Mouse (Mus musculus) T-helper 17 cell (primary cell): ENCODE results near the gene Ddias.

Experiments used
- in situ Hi-C, 2 experiments: fragments of 300-600 bp; cut with MboI, MseI; formaldehyde crosslinking; loops; 1 replicate in 1 of 2; 2 replicates in 1 of 2; pipeline ENCODE4 v1.15.1; 2025; ENCODE audit warnings: high pct_unique_total_duplicates in 2 of 2

Gene Ddias

GRCm38 (mm10) chr7:92870161-92870560, 3.9 kb downstream of the Ddias start:
- in situ Hi-C loops, result loop anchor here (5.0 to 10.0 kb wide), 6 partner anchors 123 to 765 kb away; partner anchors contain the start of genes Ankrd42 (in 2 of the 2) and Ccdc90b (in 1 of the 2)

GRCm38 (mm10) chr7:92866526-92866925, 7.5 kb downstream of the Ddias start:
- in situ Hi-C loops, result no loop called here

DNA sequence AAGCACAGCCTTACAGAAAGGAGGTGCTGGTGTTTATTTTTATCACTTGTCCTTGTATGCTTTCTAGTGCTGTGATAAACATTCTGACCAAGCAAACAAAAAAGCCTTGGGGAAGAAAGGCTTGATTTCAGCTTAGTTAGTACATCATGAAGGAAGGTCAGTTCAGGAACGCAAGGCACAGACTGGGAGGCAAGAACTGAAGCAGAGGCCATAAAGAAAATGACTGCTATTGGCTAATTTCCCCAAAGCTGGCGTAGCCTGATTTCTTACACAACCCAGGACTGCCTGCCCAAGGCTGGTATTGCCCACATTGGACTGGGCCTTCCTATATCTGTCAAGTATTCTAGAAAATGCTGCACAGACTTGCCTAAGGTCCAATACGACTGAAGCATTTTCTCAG, 25.8 kb downstream of the Ddias start:
- in situ Hi-C loops, result no loop called here

- in situ Hi-C loops, result no loop called here
These were observed 31.8 kb downstream of the Ddias start for GRCm38 (mm10) chr7:92842254-92842653.

GRCm38 (mm10) chr7:92837907-92838306, 36.1 kb downstream of the Ddias start:
- in situ Hi-C loops, result no loop called here

GRCm38 (mm10) chr7:92837226-92837625, 36.8 kb downstream of the Ddias start:
- in situ Hi-C loops, result no loop called here

GRCm38 (mm10) chr7:92836447-92836846, 37.6 kb downstream of the Ddias start:
- in situ Hi-C loops, result no loop called here

DNA sequence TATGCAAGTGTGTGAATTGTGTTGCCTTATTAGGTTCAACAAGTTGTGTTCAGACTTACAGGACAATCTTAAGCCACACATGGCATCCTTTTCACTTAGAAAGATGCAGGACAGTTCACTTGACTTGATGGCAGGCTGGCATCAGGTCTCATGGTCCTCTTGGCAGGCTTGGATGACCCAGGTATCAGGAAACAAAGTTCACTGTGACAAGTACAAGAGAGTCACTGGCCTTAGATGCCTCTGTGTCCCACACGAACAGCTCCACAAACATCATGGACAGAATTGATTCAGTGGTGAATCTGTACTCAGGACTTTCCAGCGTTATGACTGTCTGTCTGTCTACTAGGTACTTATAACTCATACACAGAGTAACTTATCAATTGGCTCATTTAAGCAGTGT, 39.7 kb downstream of the Ddias start:
- in situ Hi-C loops, result no loop called here

DNA sequence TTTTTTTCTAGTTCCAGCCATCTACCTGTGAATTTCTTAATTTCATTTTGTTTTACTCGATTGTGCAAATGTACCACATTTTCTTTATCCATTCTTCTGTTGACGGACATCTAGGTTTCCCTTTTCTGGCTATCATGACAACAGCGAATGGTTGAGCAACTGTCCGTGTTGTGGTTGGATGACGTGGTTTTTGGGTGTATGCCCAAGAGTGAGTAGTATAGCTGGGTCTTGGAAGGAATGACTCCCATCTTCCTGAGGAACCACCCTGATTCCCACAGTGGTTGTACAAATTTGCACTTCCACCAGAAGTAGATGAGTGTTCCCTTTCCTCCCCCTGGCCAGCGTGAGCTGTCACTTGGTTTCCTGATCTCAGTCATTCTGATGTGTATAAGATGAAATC, 41.7 kb downstream of the Ddias start:
- in situ Hi-C loops, result no loop called here

DNA sequence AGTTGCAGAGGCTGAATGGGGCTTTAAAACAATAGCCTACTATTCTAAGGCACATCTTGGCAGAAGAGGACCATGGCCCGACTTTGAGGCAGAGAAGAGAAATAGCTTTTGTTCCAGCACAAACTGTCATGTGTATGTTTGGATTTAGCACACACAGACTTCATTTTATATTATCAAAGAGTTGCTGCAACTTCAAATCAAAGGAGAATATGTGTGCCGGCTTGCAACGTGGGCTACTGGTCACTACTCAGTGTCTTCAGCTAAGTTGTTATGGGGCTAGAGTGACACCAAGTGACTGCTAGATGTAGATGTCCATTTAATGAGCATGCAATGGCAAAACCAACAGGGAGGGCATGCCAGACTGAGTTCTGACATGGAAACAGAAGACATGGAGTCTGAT, 46.1 kb downstream of the Ddias start:
- in situ Hi-C loops, result loop anchor here in 1 of 2 experiments (5.0 kb wide), 1 partner anchor 66 kb away; no protein-coding TSS in a partner anchor

DNA sequence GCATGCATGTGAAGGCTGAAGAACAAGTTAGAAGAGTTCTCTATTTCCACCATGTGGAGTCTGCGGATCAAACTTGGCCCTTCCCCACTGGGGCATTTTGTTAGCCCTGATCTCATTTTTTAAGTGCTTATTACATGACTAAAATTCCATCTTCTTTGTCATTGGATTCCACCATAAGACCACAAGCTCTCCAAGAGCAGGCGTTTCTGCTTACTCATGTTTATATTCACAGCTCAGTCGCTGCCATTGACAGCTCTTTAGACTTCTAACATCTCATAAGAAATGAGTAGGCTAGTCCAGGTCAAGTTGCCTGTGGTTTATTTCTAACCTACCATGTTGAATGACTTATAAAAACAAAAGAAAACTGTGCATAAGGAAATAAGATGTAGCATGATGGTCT, 47.8 kb downstream of the Ddias start:
- in situ Hi-C loops, result loop anchor here in 1 of 2 experiments (5.0 kb wide), 1 partner anchor 64 kb away; no protein-coding TSS in a partner anchor

DNA sequence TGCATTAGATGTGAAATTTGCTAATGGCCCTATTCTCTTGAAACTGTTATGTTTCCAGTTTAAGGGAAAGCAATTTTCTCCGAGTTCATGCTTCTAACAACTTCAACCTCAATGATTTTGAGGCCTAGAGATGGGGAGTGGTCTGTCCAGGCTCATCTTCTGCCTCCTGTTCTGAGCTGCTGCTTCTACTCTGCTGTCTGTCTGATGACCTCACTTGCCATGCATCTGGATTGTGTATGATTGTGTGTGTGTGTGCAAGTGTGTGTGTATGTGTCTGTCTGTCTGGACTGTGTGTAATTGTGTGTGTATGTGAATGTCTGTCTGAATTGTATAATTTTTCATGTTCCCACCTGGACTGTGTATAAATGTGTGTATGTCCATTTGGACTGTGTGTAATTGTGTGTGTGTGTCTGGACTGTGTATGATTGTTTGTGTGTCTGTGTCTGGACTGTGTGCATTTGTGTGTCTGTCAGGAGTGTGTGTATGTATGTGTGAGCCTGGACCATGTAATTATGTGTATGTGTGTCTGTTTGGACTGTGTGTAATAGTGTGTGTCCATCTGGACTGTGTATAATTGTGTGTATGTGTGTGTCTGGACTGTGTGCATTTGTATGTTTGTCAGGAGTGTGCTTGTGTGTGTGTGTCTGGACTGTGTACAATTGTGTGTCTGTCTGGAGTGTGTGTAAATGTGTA, 51.5 kb downstream of the Ddias start:
- in situ Hi-C loops, result no loop called here

GRCm38 (mm10) chr7:92821871-92822270, 52.2 kb downstream of the Ddias start:
- in situ Hi-C loops, result no loop called here

- in situ Hi-C loops, result no loop called here
These were observed 53.0 kb downstream of the Ddias start for GRCm38 (mm10) chr7:92820941-92821465.

- in situ Hi-C loops, result no loop called here
These were observed 53.6 kb downstream of the Ddias start for GRCm38 (mm10) chr7:92820410-92820809.

- in situ Hi-C loops, result no loop called here
These were observed 54.4 kb downstream of the Ddias start for GRCm38 (mm10) chr7:92819656-92820055.

DNA sequence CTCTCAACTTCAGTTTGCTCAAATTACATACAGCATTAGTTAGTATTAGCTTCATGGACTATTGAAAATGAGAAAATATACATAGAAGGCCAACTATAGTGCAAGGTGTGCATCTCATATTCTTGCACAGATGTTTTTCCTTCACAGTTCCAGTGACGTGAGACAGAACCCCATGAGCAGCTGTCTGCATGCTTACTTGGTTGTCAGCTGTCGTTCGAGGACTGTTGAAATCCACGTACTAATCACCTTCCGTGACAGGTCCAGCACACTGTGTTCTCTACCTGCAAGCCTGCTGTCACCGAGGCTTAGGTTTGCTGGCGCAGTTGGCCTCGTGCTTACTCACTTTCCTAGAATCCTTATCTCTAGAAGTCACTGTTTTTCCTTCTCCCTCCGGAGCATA, 56.2 kb downstream of the Ddias start:
- in situ Hi-C loops, result no loop called here

DNA sequence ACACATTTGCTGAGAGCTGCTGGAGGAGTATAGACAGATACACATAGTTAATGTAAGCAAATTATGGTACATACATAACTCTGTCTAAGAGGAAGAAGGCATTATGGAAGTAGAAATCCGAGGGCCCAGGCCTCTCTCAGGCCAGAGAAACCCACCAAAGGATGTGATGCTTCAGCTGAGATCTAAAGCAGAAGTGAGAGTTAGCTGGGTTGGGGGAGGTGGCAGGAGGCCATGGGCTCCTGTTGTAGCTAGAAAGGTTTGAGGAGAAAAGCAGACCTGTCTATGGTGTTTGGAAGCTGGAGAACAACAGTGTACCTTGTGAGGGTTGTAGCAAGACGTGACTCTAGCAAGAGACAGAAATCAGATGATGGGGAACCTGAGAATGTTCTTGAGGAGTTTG, 56.8 kb downstream of the Ddias start:
- in situ Hi-C loops, result no loop called here

DNA sequence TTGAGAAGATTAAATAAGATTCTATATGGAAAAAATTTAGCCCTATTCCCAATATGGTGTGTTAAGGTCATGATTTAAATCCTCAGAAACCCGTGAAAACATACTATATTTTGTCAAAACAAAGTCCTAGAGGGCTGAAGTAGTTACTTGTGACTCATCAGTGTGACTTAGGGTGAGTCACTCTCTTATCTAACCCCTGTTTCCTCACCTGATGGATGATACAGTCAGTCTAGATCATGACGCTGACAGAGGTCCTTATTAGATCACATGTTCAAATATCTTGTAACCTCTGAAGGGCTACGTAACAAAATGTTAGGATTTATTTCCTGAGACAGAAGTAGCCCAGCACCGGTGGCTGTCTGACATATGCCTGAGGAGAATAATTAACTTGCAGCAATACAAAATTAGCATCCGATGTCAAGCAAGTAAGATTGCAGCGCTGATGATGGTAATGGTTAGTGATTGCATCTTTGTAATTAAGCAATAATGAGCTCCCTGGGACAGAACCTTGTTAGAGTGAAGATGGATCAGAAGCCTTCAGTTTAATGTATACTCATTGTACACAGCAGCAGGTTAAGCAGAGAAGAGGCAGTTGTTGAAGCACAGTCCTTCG, 62.3 kb downstream of the Ddias start:
- in situ Hi-C loops, result loop anchor here in 1 of 2 experiments (5.0 kb wide), 1 partner anchor 44 kb away; no protein-coding TSS in a partner anchor
